Mouse (Mus musculus) heart, postnatal 0 days (tissue): Measurements from ENCODE around the gene Matn3.
"Not testable (repeated sequence)": the region's sequence is repeated elsewhere in the genome, so short reads cannot be mapped to it uniquely, and the experiment has no call there.

ENCODE experiments used
- CTCF ChIP-seq: IDR thresholded peaks from 2 replicates; pipeline ENCODE4 v1.5.1; 2016; ENCODE audit warnings: antibody characterized with exemption, control low read depth, low read depth
- EP300 ChIP-seq: IDR thresholded peaks from 2 replicates; pipeline ENCODE4 v1.6.1; 2016; ENCODE audit warnings: antibody characterized with exemption, low read depth

DNA sequence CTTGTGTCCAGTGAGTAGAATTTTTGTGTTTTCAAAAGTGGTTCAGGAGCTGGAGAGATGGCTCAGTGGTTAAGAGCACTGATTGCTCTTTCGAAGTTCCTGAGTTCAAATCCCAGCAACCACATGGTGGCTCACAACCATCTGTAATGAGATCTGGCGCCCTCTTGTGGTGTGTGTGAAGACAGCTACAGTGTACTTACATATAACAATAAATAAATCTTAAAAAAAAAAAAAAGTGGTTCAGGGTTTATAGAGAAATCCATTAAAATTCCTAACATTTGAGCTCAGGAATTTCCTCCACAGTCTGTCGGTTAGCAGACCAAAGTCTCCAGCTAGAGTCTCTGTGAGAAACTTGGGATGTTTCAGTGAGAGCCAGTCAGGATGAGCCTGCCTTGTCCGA lies 11.5 kb upstream of the Matn3 start:
- peak; percentile 36; the same call in 1 of the 2 replicates for TF ChIP-seq CTCF
- TF ChIP-seq EP300 = not testable (repeated sequence)
